In genomic region chr10:20492216-20492964, GRCm38 (mm10) we compare ENCODE assay signal across 12 mouse cellular contexts.
DNase-seq lines count a peak whose midpoint lies in the region; ATAC-seq lines count a peak whose summit lies in the region.
"Had no signal": no experiment of that assay in that cellular context is flagged by ENCODE, and none has a peak within 500 bp of the region (broad histone marks: within the 10 kb centered on the region; RNA-seq: fewer than 3 reads in every experiment).

No protein-coding gene starts in this region.

- H3K9ac ChIP-seq in kidney, embryonic 16.5 days (replicated peaks; ENCODE audit: low read length), result no peak overlapping the region
- no peak overlapping the region for H3K9ac ChIP-seq in embryonic facial prominence, embryonic 13.5 days
- no peak overlapping the region for H3K9ac ChIP-seq in heart, embryonic 16.5 days (ENCODE audit: low read length)
- H3K9ac ChIP-seq: liver, embryonic 14.5 days; stomach, embryonic 15.5 days had no signal

- peaks cover 2% of the 10 kb centered on the region; the same call in 1 of the 2 replicates for H3K4me1 ChIP-seq in kidney, embryonic 16.5 days (ENCODE audit: insufficient read depth, low read length)
- H3K4me1 ChIP-seq in brown adipose tissue, adult 24 weeks (ENCODE audit: control insufficient read depth, insufficient read depth, insufficient read length, low read length), result peaks cover 23% of the 10 kb centered on the region
- peaks cover 27% of the 10 kb centered on the region for H3K4me1 ChIP-seq in embryonic facial prominence, embryonic 13.5 days
- peaks cover 26% of the 10 kb centered on the region for H3K4me1 ChIP-seq in heart, embryonic 16.5 days (ENCODE audit: control insufficient read depth, insufficient read depth, low read length)
- H3K4me1 ChIP-seq: stomach, embryonic 15.5 days had no signal

- H3K4me3 ChIP-seq in kidney, embryonic 16.5 days (ENCODE audit: low read length), result no peak overlapping the region
- H3K4me3 ChIP-seq in brown adipose tissue, adult 24 weeks (ENCODE audit: insufficient read depth, low read depth, low read length), result no peak overlapping the region
- no peak overlapping the region for H3K4me3 ChIP-seq in embryonic facial prominence, embryonic 13.5 days
- no peak overlapping the region for H3K4me3 ChIP-seq in heart, embryonic 16.5 days (ENCODE audit: low read length)
- H3K4me3 ChIP-seq: erythroblast, embryonic 14.5 days; stomach, embryonic 15.5 days had no signal

- peak overlapping the region; percentile 43; the same call in 1 of the 2 replicates for H3K27ac ChIP-seq in kidney, embryonic 16.5 days (ENCODE audit: low read length)
- peak overlapping the region; percentile 69 for H3K27ac ChIP-seq in brown adipose tissue, adult 24 weeks (replicated peaks; ENCODE audit: low read depth, low read length)
- no peak overlapping the region for H3K27ac ChIP-seq in embryonic facial prominence, embryonic 13.5 days
- peak overlapping the region; percentile 63 for H3K27ac ChIP-seq in heart, embryonic 16.5 days (ENCODE audit: low read length)
- H3K27ac ChIP-seq: liver, embryonic 14.5 days; stomach, embryonic 15.5 days had no signal

- WGBS in kidney, embryonic 16.5 days, result 73% methylated on average over 11 of the region's 11 CpGs
- 44% methylated on average over 11 of the region's 11 CpGs for WGBS in embryonic facial prominence, embryonic 13.5 days
- 40% methylated on average over 11 of the region's 11 CpGs for WGBS in heart, embryonic 16.5 days

- no peaks in the 10 kb centered on the region for H3K27me3 ChIP-seq in kidney, embryonic 16.5 days (ENCODE audit: insufficient read depth, low read length)
- no peaks in the 10 kb centered on the region for H3K27me3 ChIP-seq in embryonic facial prominence, embryonic 13.5 days
- no peaks in the 10 kb centered on the region for H3K27me3 ChIP-seq in heart, embryonic 16.5 days (ENCODE audit: control insufficient read depth, insufficient read depth, low read length)
- H3K27me3 ChIP-seq: stomach, embryonic 15.5 days had no signal

- no peaks in the 10 kb centered on the region for H3K36me3 ChIP-seq in kidney, embryonic 16.5 days (ENCODE audit: insufficient read depth, low read length)
- no peaks in the 10 kb centered on the region for H3K36me3 ChIP-seq in embryonic facial prominence, embryonic 13.5 days
- H3K36me3 ChIP-seq in heart, embryonic 16.5 days (ENCODE audit: control insufficient read depth, insufficient read depth), result no peaks in the 10 kb centered on the region
- H3K36me3 ChIP-seq: stomach, embryonic 15.5 days had no signal

- H3K4me2 ChIP-seq in kidney, embryonic 16.5 days (replicated peaks; ENCODE audit: low read depth, low read length), result no peak overlapping the region
- 0 out of 2 replicates have a peak overlapping the region, but pooled peaks have one; percentile 11 for H3K4me2 ChIP-seq in embryonic facial prominence, embryonic 13.5 days
- H3K4me2 ChIP-seq in heart, embryonic 16.5 days (ENCODE audit: low read depth, low read length), result 0 out of 2 replicates have a peak overlapping the region, but pooled peaks have one; percentile 0
- H3K4me2 ChIP-seq: stomach, embryonic 15.5 days had no signal

- no peak for DNase-seq in kidney, postnatal 4 days
- no peak for DNase-seq in cerebellum, adult 18-20 months
- DNase-seq in right cerebral cortex, postnatal 36 days (ENCODE audit: low spot score in 2 of 2), result no peak
- DNase-seq in right cerebral cortex, postnatal 14 days, result no peak
- DNase-seq: cerebellum, adult 8-10 months had no signal

- H3K9me3 ChIP-seq in kidney, embryonic 16.5 days (ENCODE audit: low read length), result no peaks in the 10 kb centered on the region
- no peaks in the 10 kb centered on the region for H3K9me3 ChIP-seq in embryonic facial prominence, embryonic 13.5 days
- no peaks in the 10 kb centered on the region for H3K9me3 ChIP-seq in heart, embryonic 16.5 days (replicated peaks; ENCODE audit: control insufficient read depth, low read length)
- H3K9me3 ChIP-seq: stomach, embryonic 15.5 days had no signal

- ATAC-seq in kidney, embryonic 16.5 days (ENCODE audit: low FRiP score, low TSS enrichment), result no peak
- no peak for ATAC-seq in embryonic facial prominence, embryonic 13.5 days (ENCODE audit: insufficient number of reproducible peaks, insufficient read depth, low FRiP score, low TSS enrichment, low read depth)
- ATAC-seq in heart, embryonic 16.5 days (replicated peaks; ENCODE audit: extremely low read depth, insufficient read depth, low FRiP score), result peak; percentile 51; the same call in 1 of the 2 replicates
